In genomic region chr14:60484996-60485888, GRCm38 (mm10) we compare ENCODE assay signal across 8 mouse cellular contexts.
DNase-seq lines count a peak whose midpoint lies in the region; ATAC-seq and TF ChIP-seq lines count a peak whose summit lies in the region.

No protein-coding gene starts in this region.

- peak overlapping the region; percentile 95 for H3K4me2 ChIP-seq in heart, embryonic 16.5 days (ENCODE audit: low read depth, low read length)
- H3K4me2 ChIP-seq in liver, embryonic 13.5 days, result peak overlapping the region; percentile 58
- peak overlapping the region; percentile 81 for H3K4me2 ChIP-seq in neural tube, embryonic 11.5 days (ENCODE audit: low read depth)

- 1% methylated on average over 38 of the region's 38 CpGs for WGBS in heart, adult 2 months
- WGBS in heart, embryonic 16.5 days, result 1% methylated on average over 38 of the region's 38 CpGs
- WGBS in liver, embryonic 13.5 days (ENCODE audit: insufficient replicate concordance), result 1% methylated on average over 38 of the region's 38 CpGs
- under 1% methylated on average over 38 of the region's 38 CpGs for WGBS in neural tube, embryonic 11.5 days

- H3K36me3 ChIP-seq in heart, adult 2 months (ENCODE audit: control insufficient read depth, insufficient read depth, low read length), result no peaks in the 10 kb centered on the region
- H3K36me3 ChIP-seq in heart, embryonic 16.5 days (ENCODE audit: control insufficient read depth, insufficient read depth), result no peaks in the 10 kb centered on the region
- H3K36me3 ChIP-seq in liver, embryonic 13.5 days, result no peaks in the 10 kb centered on the region
- H3K36me3 ChIP-seq in neural tube, embryonic 11.5 days (ENCODE audit: control insufficient read depth, insufficient read depth, low read length), result no peaks in the 10 kb centered on the region

- no peak for TF ChIP-seq POLR2A in heart, adult 2 months (IDR thresholded peaks at IDR 0.05; ENCODE audit: insufficient read depth, low read depth, low read length)

- H3K4me1 ChIP-seq in heart, adult 2 months (ENCODE audit: control insufficient read depth, insufficient read depth, low read length), result no peaks in the 10 kb centered on the region
- peaks cover 5% of the 10 kb centered on the region; the same call in 1 of the 2 replicates for H3K4me1 ChIP-seq in heart, embryonic 16.5 days (ENCODE audit: control insufficient read depth, insufficient read depth, low read length)
- H3K4me1 ChIP-seq in liver, embryonic 13.5 days (replicated peaks), result 0 out of 2 replicates have a peak, but pooled peaks cover 5% of the 10 kb centered on the region
- peaks cover 8% of the 10 kb centered on the region for H3K4me1 ChIP-seq in neural tube, embryonic 11.5 days (ENCODE audit: control insufficient read depth, insufficient read depth, low read length)

- no peak overlapping the region for H3K9ac ChIP-seq in heart, adult 2 months (ENCODE audit: low read depth, low read length)
- peak overlapping the region; percentile 28 for H3K9ac ChIP-seq in heart, embryonic 16.5 days (ENCODE audit: low read length)
- H3K9ac ChIP-seq in liver, embryonic 13.5 days, result no peak overlapping the region
- H3K9ac ChIP-seq in neural tube, embryonic 11.5 days (ENCODE audit: low read length), result peak overlapping the region; percentile 47

- TF ChIP-seq CTCF in heart, adult 2 months (IDR thresholded peaks at IDR 0.05), result no peak

- peaks cover 3% of the 10 kb centered on the region for H3K9me3 ChIP-seq in heart, embryonic 16.5 days (replicated peaks; ENCODE audit: control insufficient read depth, low read length)
- no peaks in the 10 kb centered on the region for H3K9me3 ChIP-seq in liver, embryonic 13.5 days (replicated peaks)
- H3K9me3 ChIP-seq in neural tube, embryonic 11.5 days (ENCODE audit: control insufficient read depth, low read length), result no peaks in the 10 kb centered on the region

- DNase-seq in heart, adult 2 months, result peak in 1 of 2 experiments; percentile 25
- DNase-seq in heart, postnatal 25 days (ENCODE audit: low spot score), result no peak
- DNase-seq in embryo, embryonic 11 days, result peak; percentile 94
- DNase-seq in kidney, postnatal 25 days, result peak; percentile 57 to 78
- DNase-seq in liver, embryonic 13.5 days, result no peak
- DNase-seq in neural tube, embryonic 11.5 days (ENCODE audit: low spot score), result peak; percentile 92
- peak; percentile 21 for DNase-seq in telencephalon, adult 2 months (ENCODE audit: low read depth, low spot score)

- H3K27ac ChIP-seq in heart, adult 2 months, result no peak overlapping the region
- H3K27ac ChIP-seq in heart, embryonic 16.5 days (ENCODE audit: low read length), result no peak overlapping the region
- H3K27ac ChIP-seq in liver, embryonic 13.5 days, result no peak overlapping the region
- H3K27ac ChIP-seq in neural tube, embryonic 11.5 days (ENCODE audit: low read depth, low read length), result peak overlapping the region; percentile 64; the same call in 1 of the 2 replicates

- no peak for TF ChIP-seq EP300 in heart, adult 2 months (IDR thresholded peaks at IDR 0.05; ENCODE audit: insufficient read depth, low read depth, low read length)

- H3K4me3 ChIP-seq in heart, adult 2 months, result peak overlapping the region; percentile 6; the same call in 1 of the 2 replicates
- H3K4me3 ChIP-seq in heart, embryonic 16.5 days (ENCODE audit: low read length), result peak overlapping the region; percentile 57
- peak overlapping the region; percentile 36 for H3K4me3 ChIP-seq in liver, embryonic 13.5 days (replicated peaks)
- H3K4me3 ChIP-seq in neural tube, embryonic 11.5 days (ENCODE audit: low read depth, low read length), result peak overlapping the region; percentile 36

- peak; percentile 58; the same call in 1 of the 2 replicates for ATAC-seq in heart, embryonic 16.5 days (replicated peaks; ENCODE audit: extremely low read depth, insufficient read depth, low FRiP score)
- no peak for ATAC-seq in liver, embryonic 13.5 days (ENCODE audit: low read depth)
- peak; percentile 87 for ATAC-seq in neural tube, embryonic 11.5 days (ENCODE audit: insufficient read depth, low FRiP score, low TSS enrichment)

- H3K79me2 ChIP-seq in heart, adult 2 months (replicated peaks; ENCODE audit: control insufficient read depth, insufficient read depth, low read length), result no peaks in the 10 kb centered on the region

- 0 out of 2 replicates have a peak, but pooled peaks cover 2% of the 10 kb centered on the region for H3K27me3 ChIP-seq in heart, adult 2 months (ENCODE audit: control insufficient read depth, insufficient read depth, low read length)
- H3K27me3 ChIP-seq in heart, embryonic 16.5 days (ENCODE audit: control insufficient read depth, insufficient read depth, low read length), result peaks cover 23% of the 10 kb centered on the region
- H3K27me3 ChIP-seq in liver, embryonic 13.5 days, result peaks cover 38% of the 10 kb centered on the region
- H3K27me3 ChIP-seq in neural tube, embryonic 11.5 days (ENCODE audit: control insufficient read depth, insufficient read depth, low read length), result no peaks in the 10 kb centered on the region

- intact Hi-C loops in heart, adult 2 months (cut with DNase I), result no loop called here
- intact Hi-C loops in heart, postnatal 25 days (cut with DNase I), result no loop called here

Comparison
In these comparisons a context has a peak if more than half of its experiments do, and no peak if none do; other contexts are left out.
1. H3K9ac ChIP-seq: peak in heart, embryonic 16.5 days (single experiment) and neural tube, embryonic 11.5 days (single experiment); none in heart, adult 2 months (single experiment) and liver, embryonic 13.5 days (single experiment).
2. DNase-seq: peak in embryo, embryonic 11 days (single experiment), kidney, postnatal 25 days (2 of 2), neural tube, embryonic 11.5 days (single experiment) and telencephalon, adult 2 months (single experiment); none in heart, postnatal 25 days (single experiment) and liver, embryonic 13.5 days (single experiment).
3. H3K4me3 ChIP-seq: peak in every context shown above with its lines; median percentile 57 in heart, embryonic 16.5 days; 36 in liver, embryonic 13.5 days; 36 in neural tube, embryonic 11.5 days; 6 in heart, adult 2 months.
4. Peak in every context shown above with its lines, with median percentiles within 50 percentile points of each other: H3K4me2 ChIP-seq.